Mouse (Mus musculus) spleen, adult 2 months (tissue): ENCODE data around the gene Thsd4.

Source experiments
- CTCF ChIP-seq: fragments of 200-500 bp; IDR thresholded peaks from 2 replicates; pipeline ENCODE4 v1.5.1; 2011; ENCODE audit warnings: mild to moderate bottlenecking, inconsistent platforms; ENCODE audit not compliant: insufficient read depth, insufficient read length, insufficient replicate concordance; ENCODE audit errors: extremely low read depth
- POLR2A ChIP-seq: fragments of 200-500 bp; IDR thresholded peaks from 2 replicates; pipeline ENCODE4 v1.6.1; 2011; ENCODE audit warnings: low read depth, low read length, inconsistent platforms

GRCm38 (mm10) chr9:60414076-60414755 lies 107.6 kb downstream of the Thsd4 start:
- TF ChIP-seq CTCF (no peak), POLR2A (no peak)
